Mouse (Mus musculus): Measurements from ENCODE around the gene Mdm2. TPM values are rescaled to one million over a fixed set of nuclear protein-coding genes. Genes with fewer than 3 reads are reported as not detected.

Mdm2 gene
- polyA plus RNA-seq, 1 experiment: 37.2 TPM

- H3K36me3 ChIP-seq (ENCODE audit: control insufficient read depth, insufficient read depth, low read length): peaks cover 16% of the 10 kb centered on the region
- no peaks in the 10 kb centered on the region for H3K4me1 ChIP-seq (ENCODE audit: control insufficient read depth, insufficient read depth, insufficient read length)
- no peak overlapping the region for H3K27ac ChIP-seq (ENCODE audit: insufficient read depth, low read length)
- 93% methylated on average over 14 of the region's 14 CpGs for WGBS
- no peak overlapping the region for H3K4me3 ChIP-seq (ENCODE audit: extremely low read depth, insufficient read depth, insufficient read length)
- no peaks in the 10 kb centered on the region for H3K27me3 ChIP-seq (ENCODE audit: control insufficient read depth, insufficient read depth, low read length)
- TF ChIP-seq POLR2A (IDR thresholded peaks at IDR 0.05; ENCODE audit: low read depth, low read length) (no peak), CTCF (IDR thresholded peaks at IDR 0.05; ENCODE audit: extremely low read depth, insufficient read depth, insufficient read length, insufficient replicate concordance) (no peak)
- no peak for DNase-seq (ENCODE audit: low read depth in 1 of 2, low spot score in 2 of 2)
Observed at GRCm38 (mm10) chr10:117679963-117680473, 30.5 kb downstream of the Mdm2 start.

GRCm38 (mm10) chr10:117679029-117679686 lies 31.4 kb downstream of the Mdm2 start:
- Histone ChIP-seq H3K4me3 (ENCODE audit: extremely low read depth, insufficient read depth, insufficient read length) (no peak overlapping the region), H3K36me3 (ENCODE audit: control insufficient read depth, insufficient read depth, low read length) (peaks cover 15% of the 10 kb centered on the region), H3K27me3 (ENCODE audit: control insufficient read depth, insufficient read depth, low read length) (no peaks in the 10 kb centered on the region), H3K4me1 (ENCODE audit: control insufficient read depth, insufficient read depth, insufficient read length) (no peaks in the 10 kb centered on the region), H3K27ac (ENCODE audit: insufficient read depth, low read length) (no peak overlapping the region)
- no peak for DNase-seq (ENCODE audit: low read depth in 1 of 2, low spot score in 2 of 2)
- TF ChIP-seq CTCF (IDR thresholded peaks at IDR 0.05; ENCODE audit: extremely low read depth, insufficient read depth, insufficient read length, insufficient replicate concordance): no peak
- TF ChIP-seq POLR2A (IDR thresholded peaks at IDR 0.05; ENCODE audit: low read depth, low read length): no peak
- 82% methylated on average over 5 of the region's 5 CpGs for WGBS

- H3K27ac ChIP-seq (ENCODE audit: insufficient read depth, low read length): no peak overlapping the region
- 81% methylated on average over 5 of the region's 5 CpGs for WGBS
- no peak for TF ChIP-seq CTCF (IDR thresholded peaks at IDR 0.05; ENCODE audit: extremely low read depth, insufficient read depth, insufficient read length, insufficient replicate concordance)
- TF ChIP-seq POLR2A (IDR thresholded peaks at IDR 0.05; ENCODE audit: low read depth, low read length): no peak
- H3K27me3 ChIP-seq (ENCODE audit: control insufficient read depth, insufficient read depth, low read length): no peaks in the 10 kb centered on the region
- no peaks in the 10 kb centered on the region for H3K4me1 ChIP-seq (ENCODE audit: control insufficient read depth, insufficient read depth, insufficient read length)
- H3K4me3 ChIP-seq (ENCODE audit: extremely low read depth, insufficient read depth, insufficient read length): no peak overlapping the region
- DNase-seq (ENCODE audit: low read depth in 1 of 2, low spot score in 2 of 2): no peak
- H3K36me3 ChIP-seq (ENCODE audit: control insufficient read depth, insufficient read depth, low read length): peaks cover 12% of the 10 kb centered on the region
Observed at GRCm38 (mm10) chr10:117678357-117678756, 32.2 kb downstream of the Mdm2 start.

- no peaks in the 10 kb centered on the region for H3K4me1 ChIP-seq (ENCODE audit: control insufficient read depth, insufficient read depth, insufficient read length)
- WGBS: 81% methylated on average over 13 of the region's 13 CpGs
- H3K27me3 ChIP-seq (ENCODE audit: control insufficient read depth, insufficient read depth, low read length): no peaks in the 10 kb centered on the region
- no peak for DNase-seq (ENCODE audit: low read depth in 1 of 2, low spot score in 2 of 2)
- H3K36me3 ChIP-seq (ENCODE audit: control insufficient read depth, insufficient read depth, low read length): peaks cover 11% of the 10 kb centered on the region
- no peak for TF ChIP-seq CTCF (IDR thresholded peaks at IDR 0.05; ENCODE audit: extremely low read depth, insufficient read depth, insufficient read length, insufficient replicate concordance)
- TF ChIP-seq POLR2A (IDR thresholded peaks at IDR 0.05; ENCODE audit: low read depth, low read length): no peak
- H3K4me3 ChIP-seq (ENCODE audit: extremely low read depth, insufficient read depth, insufficient read length): no peak overlapping the region
- no peak overlapping the region for H3K27ac ChIP-seq (ENCODE audit: insufficient read depth, low read length)
Observed at GRCm38 (mm10) chr10:117677494-117678236, 32.9 kb downstream of the Mdm2 start.

- H3K4me3 ChIP-seq (ENCODE audit: extremely low read depth, insufficient read depth, insufficient read length): no peak overlapping the region
- DNase-seq (ENCODE audit: low read depth in 1 of 2, low spot score in 2 of 2): peak in 1 of 2 experiments; percentile 39
Observed at GRCm38 (mm10) chr10:117676644-117677313, 33.8 kb downstream of the Mdm2 start.

GRCm38 (mm10) chr10:117676036-117676643 lies 34.4 kb downstream of the Mdm2 start:
- peak overlapping the region; percentile 24; the same call in 1 of the 2 replicates for H3K4me3 ChIP-seq (ENCODE audit: extremely low read depth, insufficient read depth, insufficient read length)
- H3K27me3 ChIP-seq (ENCODE audit: control insufficient read depth, insufficient read depth, low read length): no peaks in the 10 kb centered on the region
- no peak for TF ChIP-seq POLR2A (IDR thresholded peaks at IDR 0.05; ENCODE audit: low read depth, low read length)
- TF ChIP-seq CTCF (IDR thresholded peaks at IDR 0.05; ENCODE audit: extremely low read depth, insufficient read depth, insufficient read length, insufficient replicate concordance): no peak
- no peaks in the 10 kb centered on the region for H3K4me1 ChIP-seq (ENCODE audit: control insufficient read depth, insufficient read depth, insufficient read length)
- H3K36me3 ChIP-seq (ENCODE audit: control insufficient read depth, insufficient read depth, low read length): peaks cover 18% of the 10 kb centered on the region
- no peak overlapping the region for H3K27ac ChIP-seq (ENCODE audit: insufficient read depth, low read length)
- DNase-seq (ENCODE audit: low read depth in 1 of 2, low spot score in 2 of 2): no peak
- 41% methylated on average over 19 of the region's 19 CpGs for WGBS

More at GRCm38 (mm10) chr10:117676644-117677313, 33.8 kb downstream of the Mdm2 start:
- TF ChIP-seq POLR2A (IDR thresholded peaks at IDR 0.05; ENCODE audit: low read depth, low read length): no peak
- TF ChIP-seq CTCF (IDR thresholded peaks at IDR 0.05; ENCODE audit: extremely low read depth, insufficient read depth, insufficient read length, insufficient replicate concordance): no peak
- no peaks in the 10 kb centered on the region for H3K27me3 ChIP-seq (ENCODE audit: control insufficient read depth, insufficient read depth, low read length)
- H3K36me3 ChIP-seq (ENCODE audit: control insufficient read depth, insufficient read depth, low read length): peaks cover 16% of the 10 kb centered on the region
- no peak overlapping the region for H3K27ac ChIP-seq (ENCODE audit: insufficient read depth, low read length)
- H3K4me1 ChIP-seq (ENCODE audit: control insufficient read depth, insufficient read depth, insufficient read length): no peaks in the 10 kb centered on the region
- 34% methylated on average over 17 of the region's 17 CpGs for WGBS
